Mouse (Mus musculus): ENCODE measurements at regions not wholly inside any gene's neighbourhood (a gene's known extent, or its start where the extent isn't known, plus 50 kb on each side); places are given as distances from the start of the nearest gene placed in this dataset.

DNA sequence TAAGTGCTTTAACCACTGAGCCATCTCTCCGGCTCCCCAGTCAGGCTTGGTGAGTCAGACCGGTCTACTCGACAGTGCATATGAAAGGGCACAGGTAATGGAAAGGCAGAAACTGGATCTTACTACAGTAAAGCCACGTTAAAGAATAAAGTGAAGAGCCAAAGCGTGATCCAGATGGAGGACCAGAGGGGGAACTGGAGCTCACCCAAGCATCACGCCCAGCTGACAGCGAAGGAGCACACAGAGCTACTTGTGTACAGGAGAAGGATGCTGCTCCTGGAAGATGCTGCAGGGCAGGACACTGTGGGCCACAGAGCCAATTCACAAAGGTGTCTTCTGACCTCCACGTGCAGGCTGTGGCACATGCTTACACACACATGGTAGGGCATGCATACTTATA lies 96.7 kb upstream of the Ppp1r26 start:
- in situ Hi-C loops (cut with MboI, MseI): no loop called here

- in situ Hi-C loops (cut with MboI, MseI): no loop called here
These were observed 95.2 kb upstream of the Ppp1r26 start for GRCm38 (mm10) chr2:28351445-28351844.

DNA sequence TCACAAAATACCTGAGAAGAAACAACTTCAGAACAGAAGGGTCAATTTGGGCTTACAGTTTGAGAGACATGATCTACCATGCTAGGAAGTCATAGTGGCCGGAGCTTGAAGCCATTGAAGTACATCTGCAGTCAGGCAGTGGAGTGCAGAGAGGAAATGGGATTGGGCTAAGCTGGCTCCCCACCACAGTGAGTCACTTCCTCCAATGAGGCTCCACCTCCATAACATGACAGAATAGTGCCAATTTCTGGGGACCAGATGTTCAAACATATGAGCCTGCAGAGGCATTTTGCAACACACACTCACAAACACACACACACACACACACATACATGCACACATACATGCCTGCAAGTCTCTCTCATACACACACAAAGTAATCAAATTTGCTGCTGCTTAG lies 93.7 kb upstream of the Ppp1r26 start:
- in situ Hi-C loops (cut with MboI, MseI): no loop called here

DNA sequence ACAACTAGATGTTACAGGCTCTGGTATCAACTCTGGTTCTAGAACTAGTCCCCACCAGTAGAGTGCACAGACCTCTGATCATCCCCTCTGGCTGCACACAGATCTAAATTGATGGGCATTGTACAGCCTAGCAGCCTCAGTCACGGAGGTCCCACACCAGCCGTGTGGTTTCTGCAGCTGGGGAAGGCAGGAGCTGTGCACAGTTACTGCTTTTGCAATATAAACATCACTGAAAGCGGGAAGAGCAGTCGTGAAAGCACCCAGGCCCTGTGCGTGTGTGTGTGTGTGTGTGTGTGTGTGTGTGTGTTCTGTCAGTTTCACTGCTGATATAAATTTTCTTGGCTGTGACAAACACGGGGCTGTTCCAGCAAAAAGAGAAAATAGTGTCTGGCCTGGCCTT lies 84.4 kb upstream of the Ppp1r26 start:
- in situ Hi-C loops (cut with MboI, MseI): no loop called here

DNA sequence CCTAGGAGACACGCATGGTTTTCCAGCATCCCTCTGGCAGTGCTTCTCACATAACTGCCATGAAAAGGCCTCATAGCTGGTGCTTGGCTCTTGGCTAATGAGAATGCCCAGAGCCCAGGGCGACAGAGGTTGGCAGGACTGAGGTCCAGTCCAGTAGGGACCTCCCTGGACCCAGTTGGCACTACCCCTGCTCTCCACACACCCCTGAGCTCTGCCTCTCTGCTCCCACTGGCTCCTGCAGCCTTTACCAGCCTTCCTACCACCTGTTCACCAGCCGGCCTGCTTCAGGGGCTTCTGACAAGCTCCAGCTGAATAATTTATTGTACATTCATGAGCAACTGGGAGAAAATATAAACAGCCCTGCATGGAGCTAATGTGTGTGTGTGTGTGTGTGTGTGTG lies 82.0 kb upstream of the Ppp1r26 start:
- in situ Hi-C loops (cut with MboI, MseI): no loop called here

DNA sequence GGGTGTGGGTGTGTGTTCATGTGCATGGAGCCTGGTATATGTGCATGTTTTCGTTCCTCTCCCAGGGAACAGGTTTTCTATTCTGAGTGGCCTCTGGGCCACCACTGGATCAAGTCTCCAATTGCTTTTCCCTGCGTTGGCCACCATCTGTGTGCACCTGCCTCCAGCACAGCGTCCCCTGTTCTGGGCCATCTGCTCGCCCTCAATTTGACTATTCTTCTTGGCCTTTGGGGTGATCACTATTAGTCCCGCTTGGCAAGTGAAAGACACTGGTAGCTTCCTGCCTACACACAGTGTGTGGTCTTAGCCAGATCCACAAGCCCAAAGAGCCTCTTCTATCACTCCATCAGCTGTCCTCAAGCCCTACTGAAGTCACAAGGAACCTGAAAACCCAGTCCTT lies 80.8 kb upstream of the Ppp1r26 start:
- in situ Hi-C loops (cut with MboI, MseI): no loop called here

DNA sequence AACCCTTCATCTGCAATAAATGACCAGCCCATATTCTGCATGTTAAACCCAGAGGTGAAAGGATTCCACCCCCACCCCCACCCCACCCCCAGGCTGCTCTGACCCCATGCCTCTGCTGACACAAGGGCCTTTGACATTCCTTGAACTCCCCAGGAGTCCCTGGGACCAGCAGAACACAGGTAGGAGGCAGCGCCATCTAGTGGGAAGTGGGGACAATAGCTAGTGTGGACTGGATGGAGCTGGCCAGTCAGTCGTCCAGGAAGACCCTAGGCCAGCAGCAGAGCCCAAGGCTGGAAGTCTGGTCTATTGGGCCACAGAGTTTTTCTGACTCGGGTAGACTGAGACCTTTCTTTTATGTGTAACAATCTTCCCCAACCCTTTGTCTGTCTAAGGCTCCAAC lies 71.8 kb upstream of the Ppp1r26 start:
- in situ Hi-C loops (cut with MboI, MseI): no loop called here

DNA sequence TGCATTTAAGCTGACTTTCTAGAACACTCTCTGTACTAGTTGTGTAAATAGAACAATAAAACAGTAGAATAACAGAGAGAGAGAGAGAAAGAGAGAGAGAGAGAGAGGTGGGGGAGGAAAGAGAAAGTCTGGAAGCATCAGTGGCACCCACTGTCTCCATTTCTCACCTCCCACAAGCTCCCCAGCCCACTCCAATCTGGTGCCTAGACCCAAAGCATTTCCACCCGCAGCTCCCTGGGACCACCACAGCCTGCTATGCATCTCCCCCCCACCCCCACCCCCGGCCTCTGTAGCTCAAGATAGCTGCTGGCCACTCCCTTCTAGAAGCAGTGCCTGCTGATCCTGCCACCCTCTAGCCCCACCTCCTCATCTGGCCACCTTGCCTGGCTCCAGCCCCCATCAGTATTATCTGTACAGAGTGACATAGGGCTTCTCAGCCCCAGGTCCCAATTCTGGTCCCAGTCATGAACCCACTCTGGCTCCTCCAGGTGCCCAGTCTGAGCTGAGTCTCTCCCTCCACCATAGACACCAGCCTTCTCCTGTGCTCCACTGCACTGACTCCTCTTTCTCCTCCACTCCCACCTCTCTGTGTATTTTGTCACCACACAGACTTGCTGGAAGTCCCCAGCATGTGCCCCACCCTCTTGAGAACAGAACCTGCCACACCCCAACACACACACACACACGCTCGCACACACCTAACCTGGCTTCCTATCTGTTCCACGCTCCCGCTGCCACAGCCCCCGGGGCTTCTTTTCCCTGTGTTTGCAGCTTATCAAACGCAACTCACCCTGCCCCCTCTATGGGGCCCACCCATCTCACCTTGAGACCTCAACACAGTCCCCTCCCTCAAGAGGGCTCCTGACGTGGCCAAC lies 68.4 kb upstream of the Ppp1r26 start:
- in situ Hi-C loops (cut with MboI, MseI): no loop called here

DNA sequence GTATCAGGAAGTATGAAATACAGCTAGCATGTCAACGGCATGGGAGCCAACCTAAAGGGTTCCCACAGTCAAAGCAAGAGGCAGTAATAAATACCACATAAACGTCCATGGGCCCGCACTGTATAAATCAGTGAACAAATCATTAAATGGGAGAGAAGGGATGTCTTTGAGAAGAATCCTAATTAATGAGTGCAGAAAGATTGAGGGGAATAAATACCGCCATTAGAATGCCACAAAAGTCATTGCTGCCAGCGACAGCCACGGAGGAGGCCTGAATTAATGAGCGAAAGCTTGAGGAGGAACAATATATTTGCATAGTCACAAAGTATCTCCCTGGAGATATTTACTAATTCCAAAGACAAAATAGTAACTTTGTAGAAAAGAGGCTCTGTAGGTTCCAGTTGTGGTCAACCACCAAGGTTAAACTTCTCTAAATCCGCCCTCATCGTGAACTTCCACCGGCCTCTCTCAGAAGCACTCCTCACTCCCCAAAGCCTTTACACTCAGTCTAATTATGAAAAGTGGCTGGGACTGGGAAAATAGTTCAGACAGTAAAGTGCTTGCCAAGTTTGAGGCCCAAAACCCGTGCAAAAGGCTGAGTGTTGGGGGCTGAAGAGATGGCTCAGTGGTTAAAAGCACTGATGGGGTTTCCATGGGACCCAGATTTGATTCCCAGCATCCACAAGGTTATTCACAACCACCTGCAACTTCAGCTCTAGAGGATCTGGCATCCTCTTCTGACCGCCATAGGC lies 64.4 kb upstream of the Ppp1r26 start:
- in situ Hi-C loops (cut with MboI, MseI): no loop called here

GRCm38 (mm10) chr2:28384875-28385274 lies 61.7 kb upstream of the Ppp1r26 start:
- in situ Hi-C loops (cut with MboI, MseI): no loop called here

- in situ Hi-C loops (cut with MboI, MseI): no loop called here
These were observed 59.8 kb upstream of the Ppp1r26 start for GRCm38 (mm10) chr2:28386784-28387183.

GRCm38 (mm10) chr2:28387422-28387836 lies 59.2 kb upstream of the Ppp1r26 start:
- in situ Hi-C loops (cut with MboI, MseI): no loop called here

DNA sequence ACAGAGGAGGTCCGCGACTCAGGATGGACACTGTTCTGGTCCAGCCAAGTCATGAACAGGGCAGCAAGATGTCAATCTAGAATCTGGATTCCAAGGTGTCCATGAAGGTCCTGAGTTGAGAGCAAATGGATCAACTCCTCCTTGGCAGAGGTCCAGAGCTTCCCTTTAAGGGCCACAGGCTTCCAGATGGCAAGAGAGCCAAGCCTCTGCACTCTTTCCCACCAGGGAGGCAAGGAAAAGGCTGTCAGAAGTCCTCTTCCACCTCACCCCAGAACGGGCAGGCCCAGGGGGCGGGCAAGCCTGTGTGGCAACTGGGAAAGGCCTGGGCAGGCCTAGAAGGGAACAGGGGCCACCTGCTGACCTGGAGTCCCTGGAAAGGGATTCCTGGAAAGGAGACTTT lies 58.7 kb upstream of the Ppp1r26 start:
- in situ Hi-C loops (cut with MboI, MseI): no loop called here

DNA sequence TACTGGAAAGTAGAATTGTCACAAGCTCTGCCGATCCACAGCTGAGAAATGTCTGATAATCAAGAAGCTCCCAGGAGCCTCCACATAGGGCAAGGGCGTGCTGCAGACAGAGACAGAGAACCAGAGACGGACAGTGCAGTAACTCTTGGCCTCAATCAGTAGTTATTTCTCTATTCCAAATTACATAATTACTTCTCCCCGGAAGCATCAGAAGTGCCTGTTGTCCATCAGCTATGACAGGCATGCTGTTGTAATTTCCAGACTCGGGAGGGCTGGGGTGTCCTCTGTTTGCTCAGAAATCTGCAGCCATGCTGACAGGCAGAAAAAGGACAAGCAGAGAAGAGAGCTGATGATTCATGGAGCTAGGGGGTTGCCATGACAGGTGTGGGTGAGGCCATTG lies 56.9 kb upstream of the Ppp1r26 start:
- in situ Hi-C loops (cut with MboI, MseI): no loop called here

- in situ Hi-C loops (cut with MboI, MseI): no loop called here
These were observed 51.2 kb upstream of the Ppp1r26 start for GRCm38 (mm10) chr2:28395391-28395790.

Measured in regulatory T cell (primary cell).